Mouse (Mus musculus): ENCODE measurements around the gene Map3k20. TPM values are rescaled to one million over a fixed set of nuclear protein-coding genes. Genes with fewer than 3 reads are reported as not detected.

Gene Map3k20
- polyA plus RNA-seq, 1 experiment from 2014 or later: 22.3 TPM

DNA sequence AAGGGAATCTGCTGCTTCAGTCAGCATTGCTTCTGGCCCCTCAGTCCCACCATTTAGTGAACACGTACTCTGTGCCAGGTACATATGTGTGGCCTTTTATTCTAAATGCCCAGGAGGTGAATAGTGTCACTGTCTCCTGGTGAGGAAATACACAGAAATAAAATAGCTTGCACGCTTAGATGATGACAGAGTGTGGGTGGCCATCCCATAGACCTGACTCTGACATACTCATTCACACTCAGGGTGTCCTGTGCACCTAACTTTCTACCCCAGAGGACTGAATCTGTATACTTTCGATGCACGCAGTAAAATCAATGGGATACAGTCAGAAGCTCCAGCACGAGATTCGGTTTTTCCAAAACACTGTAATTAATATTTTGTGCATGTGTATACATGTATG, 18.0 kb upstream of the Map3k20 start:
- no peak overlapping the region for H3K4me3 ChIP-seq (ENCODE audit: low read depth, low read length)
- no peak overlapping the region for H3K27ac ChIP-seq (ENCODE audit: low read depth)
- ATAC-seq (replicated peaks; ENCODE audit: low FRiP score, low TSS enrichment, low read depth) (no peak), DNase-seq (ENCODE audit: low spot score) (no peak)
- no peak overlapping the region for H3K9ac ChIP-seq (ENCODE audit: low read length)
- no peaks in the 10 kb centered on the region for H3K27me3 ChIP-seq (replicated peaks; ENCODE audit: control insufficient read depth, insufficient read depth, low read length)
- WGBS: 83% methylated on average over 6 of the region's 6 CpGs
- no peaks in the 10 kb centered on the region for H3K9me3 ChIP-seq (ENCODE audit: control insufficient read depth, low read length)
- H3K36me3 ChIP-seq (ENCODE audit: control insufficient read depth, insufficient read depth, low read length): no peaks in the 10 kb centered on the region
- H3K4me1 ChIP-seq (replicated peaks; ENCODE audit: control insufficient read depth, insufficient read depth, low read length): no peaks in the 10 kb centered on the region
- H3K4me2 ChIP-seq (ENCODE audit: low read length): no peak overlapping the region

- Histone ChIP-seq H3K4me2 (ENCODE audit: low read length) (no peak overlapping the region), H3K27ac (ENCODE audit: low read depth) (no peak overlapping the region), H3K4me1 (replicated peaks; ENCODE audit: control insufficient read depth, insufficient read depth, low read length) (no peaks in the 10 kb centered on the region), H3K4me3 (ENCODE audit: low read depth, low read length) (no peak overlapping the region), H3K9ac (ENCODE audit: low read length) (no peak overlapping the region), H3K27me3 (replicated peaks; ENCODE audit: control insufficient read depth, insufficient read depth, low read length) (no peaks in the 10 kb centered on the region), H3K9me3 (ENCODE audit: control insufficient read depth, low read length) (no peaks in the 10 kb centered on the region), H3K36me3 (ENCODE audit: control insufficient read depth, insufficient read depth, low read length) (no peaks in the 10 kb centered on the region)
- 84% methylated on average over 4 of the region's 4 CpGs for WGBS
- no peak for DNase-seq (ENCODE audit: low spot score)
- no peak for ATAC-seq (replicated peaks; ENCODE audit: low FRiP score, low TSS enrichment, low read depth)
These were observed 15.6 kb upstream of the Map3k20 start for GRCm38 (mm10) chr2:72269651-72270341.

- Histone ChIP-seq H3K27me3 (replicated peaks; ENCODE audit: control insufficient read depth, insufficient read depth, low read length) (no peaks in the 10 kb centered on the region), H3K36me3 (ENCODE audit: control insufficient read depth, insufficient read depth, low read length) (no peaks in the 10 kb centered on the region), H3K4me1 (replicated peaks; ENCODE audit: control insufficient read depth, insufficient read depth, low read length) (no peaks in the 10 kb centered on the region), H3K9me3 (ENCODE audit: control insufficient read depth, low read length) (no peaks in the 10 kb centered on the region), H3K27ac (ENCODE audit: low read depth) (no peak overlapping the region), H3K9ac (ENCODE audit: low read length) (no peak overlapping the region), H3K4me2 (ENCODE audit: low read length) (no peak overlapping the region), H3K4me3 (ENCODE audit: low read depth, low read length) (no peak overlapping the region)
- ATAC-seq (replicated peaks; ENCODE audit: low FRiP score, low TSS enrichment, low read depth): no peak
- 69% methylated on average over 4 of the region's 4 CpGs for WGBS
- peak; percentile 44 for DNase-seq (ENCODE audit: low spot score)
These were observed 7.1 kb upstream of the Map3k20 start for GRCm38 (mm10) chr2:72278247-72278873.

- Histone ChIP-seq H3K27ac (ENCODE audit: low read depth) (no peak overlapping the region), H3K4me3 (ENCODE audit: low read depth, low read length) (no peak overlapping the region), H3K9me3 (ENCODE audit: control insufficient read depth, low read length) (no peaks in the 10 kb centered on the region), H3K4me1 (replicated peaks; ENCODE audit: control insufficient read depth, insufficient read depth, low read length) (no peaks in the 10 kb centered on the region), H3K36me3 (ENCODE audit: control insufficient read depth, insufficient read depth, low read length) (no peaks in the 10 kb centered on the region), H3K4me2 (ENCODE audit: low read length) (no peak overlapping the region), H3K27me3 (replicated peaks; ENCODE audit: control insufficient read depth, insufficient read depth, low read length) (no peaks in the 10 kb centered on the region), H3K9ac (ENCODE audit: low read length) (no peak overlapping the region)
- 93% methylated on average over 5 of the region's 5 CpGs for WGBS
- ATAC-seq (replicated peaks; ENCODE audit: low FRiP score, low TSS enrichment, low read depth): no peak
- no peak for DNase-seq (ENCODE audit: low spot score)
These were observed 4.9 kb upstream of the Map3k20 start for GRCm38 (mm10) chr2:72280524-72280923.

GRCm38 (mm10) chr2:72281971-72282370, 3.5 kb upstream of the Map3k20 start:
- Histone ChIP-seq H3K4me3 (ENCODE audit: low read depth, low read length) (no peak overlapping the region), H3K9me3 (ENCODE audit: control insufficient read depth, low read length) (no peaks in the 10 kb centered on the region), H3K9ac (ENCODE audit: low read length) (no peak overlapping the region), H3K4me2 (ENCODE audit: low read length) (no peak overlapping the region), H3K36me3 (ENCODE audit: control insufficient read depth, insufficient read depth, low read length) (no peaks in the 10 kb centered on the region), H3K27ac (ENCODE audit: low read depth) (no peak overlapping the region), H3K27me3 (replicated peaks; ENCODE audit: control insufficient read depth, insufficient read depth, low read length) (no peaks in the 10 kb centered on the region), H3K4me1 (replicated peaks; ENCODE audit: control insufficient read depth, insufficient read depth, low read length) (no peaks in the 10 kb centered on the region)
- WGBS: 91% methylated on average over 14 of the region's 14 CpGs
- ATAC-seq (replicated peaks; ENCODE audit: low FRiP score, low TSS enrichment, low read depth) (no peak), DNase-seq (ENCODE audit: low spot score) (no peak)

- H3K9ac ChIP-seq (ENCODE audit: low read length): no peak overlapping the region
- 77% methylated on average over 4 of the region's 4 CpGs for WGBS
- H3K27ac ChIP-seq (ENCODE audit: low read depth): no peak overlapping the region
- no peaks in the 10 kb centered on the region for H3K27me3 ChIP-seq (replicated peaks; ENCODE audit: control insufficient read depth, insufficient read depth, low read length)
- H3K4me3 ChIP-seq (ENCODE audit: low read depth, low read length): no peak overlapping the region
- ATAC-seq (replicated peaks; ENCODE audit: low FRiP score, low TSS enrichment, low read depth): no peak
- DNase-seq (ENCODE audit: low spot score): no peak
- peaks cover 7% of the 10 kb centered on the region; the same call in 1 of the 2 replicates for H3K4me1 ChIP-seq (replicated peaks; ENCODE audit: control insufficient read depth, insufficient read depth, low read length)
- no peaks in the 10 kb centered on the region for H3K9me3 ChIP-seq (ENCODE audit: control insufficient read depth, low read length)
- no peak overlapping the region for H3K4me2 ChIP-seq (ENCODE audit: low read length)
- no peaks in the 10 kb centered on the region for H3K36me3 ChIP-seq (ENCODE audit: control insufficient read depth, insufficient read depth, low read length)
These were observed 2.7 kb upstream of the Map3k20 start for GRCm38 (mm10) chr2:72282733-72283132.

GRCm38 (mm10) chr2:72284689-72285088, 748 bp upstream of the Map3k20 start:
- Histone ChIP-seq H3K4me3 (ENCODE audit: low read depth, low read length) (no peak overlapping the region), H3K9me3 (ENCODE audit: control insufficient read depth, low read length) (no peaks in the 10 kb centered on the region), H3K36me3 (ENCODE audit: control insufficient read depth, insufficient read depth, low read length) (no peaks in the 10 kb centered on the region), H3K27ac (ENCODE audit: low read depth) (no peak overlapping the region), H3K4me2 (ENCODE audit: low read length) (no peak overlapping the region), H3K27me3 (replicated peaks; ENCODE audit: control insufficient read depth, insufficient read depth, low read length) (no peaks in the 10 kb centered on the region), H3K9ac (ENCODE audit: low read length) (no peak overlapping the region), H3K4me1 (replicated peaks; ENCODE audit: control insufficient read depth, insufficient read depth, low read length) (peaks cover 13% of the 10 kb centered on the region)
- WGBS: 83% methylated on average over 7 of the region's 7 CpGs
- ATAC-seq (replicated peaks; ENCODE audit: low FRiP score, low TSS enrichment, low read depth): no peak
- DNase-seq (ENCODE audit: low spot score): no peak

DNA sequence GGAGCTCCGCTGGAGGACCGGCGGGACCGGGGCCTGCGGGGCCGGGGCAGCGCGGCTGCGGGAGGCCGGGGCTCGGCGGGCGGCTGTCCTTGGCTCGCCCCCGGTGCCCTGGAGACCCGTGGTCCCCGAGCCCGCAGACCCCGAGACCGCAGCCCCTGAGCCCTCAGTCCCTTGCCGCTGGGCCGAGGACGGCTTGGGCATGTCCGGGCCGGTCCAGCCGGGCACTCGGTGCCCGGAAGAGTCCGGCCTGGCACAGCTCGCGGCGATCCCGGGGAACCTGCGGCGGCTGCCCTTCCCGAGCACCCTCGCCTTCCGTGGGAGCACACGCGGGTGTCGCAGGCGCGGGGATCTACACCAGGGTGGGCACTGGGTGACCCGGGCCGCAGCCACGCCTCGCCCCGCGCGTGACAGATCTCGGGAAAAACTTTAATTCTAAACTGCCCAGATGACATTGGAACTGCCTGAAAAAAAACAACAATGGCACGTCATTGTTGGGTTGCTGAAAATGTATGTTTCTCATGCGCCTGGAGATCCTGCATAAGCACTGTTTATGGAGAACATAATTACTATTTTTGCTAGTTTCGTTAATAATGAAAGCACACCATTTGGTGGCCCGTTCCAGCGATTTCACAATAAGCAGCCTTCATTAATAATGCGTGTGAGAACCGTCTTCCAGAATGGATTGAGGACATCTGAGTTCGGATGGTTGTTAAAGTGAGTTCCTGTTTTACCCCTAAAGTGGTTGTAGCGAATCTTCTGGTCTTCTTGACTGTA, 638 bp downstream of the Map3k20 start:
- peak; percentile 66 for ATAC-seq (replicated peaks; ENCODE audit: low FRiP score, low TSS enrichment, low read depth)
- DNase-seq (ENCODE audit: low spot score): peak; percentile 80
- no peaks in the 10 kb centered on the region for H3K9me3 ChIP-seq (ENCODE audit: control insufficient read depth, low read length)
- H3K36me3 ChIP-seq (ENCODE audit: control insufficient read depth, insufficient read depth, low read length): no peaks in the 10 kb centered on the region
- H3K27me3 ChIP-seq (replicated peaks; ENCODE audit: control insufficient read depth, insufficient read depth, low read length): no peaks in the 10 kb centered on the region
- H3K27ac ChIP-seq (ENCODE audit: low read depth): peak overlapping the region; percentile 60
- peak overlapping the region; percentile 68 for H3K4me2 ChIP-seq (ENCODE audit: low read length)
- H3K4me1 ChIP-seq (replicated peaks; ENCODE audit: control insufficient read depth, insufficient read depth, low read length): peaks cover 13% of the 10 kb centered on the region
- 2% methylated on average over 51 of the region's 60 CpGs for WGBS
- H3K9ac ChIP-seq (ENCODE audit: low read length): peak overlapping the region; percentile 90
- H3K4me3 ChIP-seq (ENCODE audit: low read depth, low read length): peak overlapping the region; percentile 73
